In genomic region chr7:19557982-19558900, GRCm38 (mm10) we compare ENCODE assay signal across 10 mouse cellular contexts. TPM values are rescaled to one million over a fixed set of nuclear protein-coding genes. Genes with fewer than 3 reads are reported as not detected.
DNase-seq lines count a peak whose midpoint lies in the region; ATAC-seq and TF ChIP-seq lines count a peak whose summit lies in the region.
"Had no signal": no experiment of that assay in that cellular context is flagged by ENCODE, and none has a peak within 500 bp of the region (broad histone marks: within the 10 kb centered on the region; RNA-seq: fewer than 3 reads in every experiment).

No protein-coding gene starts in this region.

- peak overlapping the region; percentile 11 for H3K4me3 ChIP-seq in gastrocnemius, adult 2 months
- peak overlapping the region; percentile 98 for H3K4me3 ChIP-seq in liver, embryonic 12.5 days

- no peaks in the 10 kb centered on the region for H3K27me3 ChIP-seq in liver, embryonic 12.5 days (replicated peaks)

- DNase-seq in gastrocnemius, adult 2 months: peak; percentile 55
- no peak for DNase-seq in gastrocnemius, postnatal 25 days
- peak; percentile 48 for DNase-seq in right cerebral cortex, adult 18-20 months
- no peak for DNase-seq in right cerebral cortex, postnatal 4 days
- no peak for DNase-seq in yolk sac, embryonic 10.5 days (ENCODE audit: low spot score)
- no peak for DNase-seq in gastrocnemius, postnatal 14 days
- DNase-seq in layer of hippocampus, postnatal 10 days (ENCODE audit: low spot score in 2 of 2): no peak
- DNase-seq: adrenal gland, postnatal 25 days; kidney, adult 8-10 months had no signal

- H3K9ac ChIP-seq in liver, embryonic 12.5 days: peak overlapping the region; percentile 99

- peak; percentile 22; the same call in 1 of the 2 replicates for ATAC-seq in liver, embryonic 12.5 days

- intact Hi-C loops in gastrocnemius, adult 2 months (cut with DNase I): no loop called here
- intact Hi-C loops in gastrocnemius, postnatal 14 days (cut with DNase I; ENCODE audit: low total_unique reads): no loop called here

- H3K36me3 ChIP-seq in liver, embryonic 12.5 days: peaks cover 62% of the 10 kb centered on the region

- H3K27ac ChIP-seq in gastrocnemius, adult 2 months: peak overlapping the region; percentile 98
- peak overlapping the region; percentile 61 for H3K27ac ChIP-seq in liver, embryonic 12.5 days

- peak overlapping the region; percentile 95 for H3K4me2 ChIP-seq in liver, embryonic 12.5 days

- H3K9me3 ChIP-seq in liver, embryonic 12.5 days (replicated peaks): no peaks in the 10 kb centered on the region

- WGBS in liver, embryonic 12.5 days (ENCODE audit: insufficient replicate concordance): 75% methylated on average over 6 of the region's 6 CpGs

- H3K4me1 ChIP-seq in liver, embryonic 12.5 days: peaks cover 62% of the 10 kb centered on the region

- no peak for TF ChIP-seq CTCF in gastrocnemius, adult 2 months (IDR thresholded peaks at IDR 0.05)

RNA-seq across cellular contexts. Expression of gene Ppp1r37, which starts 4.6 kb away (rescaled TPM):
- total RNA-seq in gastrocnemius, adult 2 months (2021): 10 to 100 TPM; 48.4 to 49.1 TPM
- total RNA-seq in gastrocnemius, postnatal 25 days (2021): 10 to 100 TPM; 34.5 to 38.6 TPM
- 19.1 and 20.2 TPM in 2 replicates for polyA plus RNA-seq in liver, embryonic 12.5 days (2016; fragmentation: Nextera tagmentation; extraction: Ambion mirVana)
- 10 to 100 TPM; 34.4 to 34.5 TPM for total RNA-seq in gastrocnemius, postnatal 14 days (2021)
- 10 to 100 TPM; 82.0 to 83.6 TPM for total RNA-seq in layer of hippocampus, postnatal 10 days (2021)

RNA-seq across cellular contexts. Expression of gene Zfp296, which starts 18.8 kb away (rescaled TPM):
- under 1 TPM; 0.45 to 0.51 TPM for total RNA-seq in gastrocnemius, adult 2 months (2021)
- total RNA-seq in gastrocnemius, postnatal 25 days (2021): under 1 TPM; 0.28 to 0.40 TPM
- 1.5 TPM in 2 replicates for polyA plus RNA-seq in liver, embryonic 12.5 days (2016; fragmentation: Nextera tagmentation; extraction: Ambion mirVana)
- total RNA-seq in gastrocnemius, postnatal 14 days (2021): under 1 TPM in 1 of 2 experiments, not detected in 1; 0.27 TPM
- total RNA-seq in layer of hippocampus, postnatal 10 days (2021): not detected

RNA-seq across cellular contexts. Expression of gene Gemin7, which starts 19.2 kb away (rescaled TPM):
- 10 to 100 TPM; 73.4 to 74.2 TPM for total RNA-seq in gastrocnemius, adult 2 months (2021)
- total RNA-seq in gastrocnemius, postnatal 25 days (2021): 10 to 100 TPM; 58.1 to 58.5 TPM
- 101 TPM in 2 replicates for polyA plus RNA-seq in liver, embryonic 12.5 days (2016; fragmentation: Nextera tagmentation; extraction: Ambion mirVana)
- total RNA-seq in gastrocnemius, postnatal 14 days (2021): 10 to 100 TPM; 50.0 to 55.1 TPM
- total RNA-seq in layer of hippocampus, postnatal 10 days (2021): 10 to 100 TPM; 41.3 to 42.5 TPM

RNA-seq across cellular contexts. Expression of gene Nkpd1, which starts 40.6 kb away (rescaled TPM):
- total RNA-seq in gastrocnemius, adult 2 months (2021): not detected
- not detected for total RNA-seq in gastrocnemius, postnatal 25 days (2021)
- polyA plus RNA-seq in liver, embryonic 12.5 days (2016; fragmentation: Nextera tagmentation; extraction: Ambion mirVana): not detected in 2 replicates
- not detected for total RNA-seq in gastrocnemius, postnatal 14 days (2021)
- total RNA-seq in layer of hippocampus, postnatal 10 days (2021): 1 to 10 TPM in 1 of 2 experiments, under 1 TPM in 1; 0.94 to 1.0 TPM
- total RNA-seq: adrenal gland, postnatal 25 days had no signal

RNA-seq across cellular contexts. Expression of gene Clasrp, which starts 46.0 kb away (rescaled TPM):
- total RNA-seq in gastrocnemius, adult 2 months (2021): 10 to 100 TPM; 13.7 to 15.1 TPM
- 10 to 100 TPM; 11.2 to 12.4 TPM for total RNA-seq in gastrocnemius, postnatal 25 days (2021)
- 23.9 and 24.2 TPM in 2 replicates for polyA plus RNA-seq in liver, embryonic 12.5 days (2016; fragmentation: Nextera tagmentation; extraction: Ambion mirVana)
- total RNA-seq in gastrocnemius, postnatal 14 days (2021): 10 to 100 TPM; 10.6 to 12.0 TPM
- 10 to 100 TPM; 86.8 to 98.8 TPM for total RNA-seq in layer of hippocampus, postnatal 10 days (2021)

Comparison
In these comparisons a context has a peak if more than half of its experiments do, and no peak if none do; other contexts are left out.
1. DNase-seq: peak in gastrocnemius, adult 2 months (single experiment) and right cerebral cortex, adult 18-20 months (single experiment); none in gastrocnemius, postnatal 25 days (single experiment), right cerebral cortex, postnatal 4 days (single experiment), yolk sac, embryonic 10.5 days (single experiment), gastrocnemius, postnatal 14 days (single experiment) and layer of hippocampus, postnatal 10 days (0 of 2).